Mouse (Mus musculus) thymus, postnatal 36 days (tissue): Measurements from ENCODE around the gene Art5.

Source experiments
- DNase-seq, 2 experiments: peaks; one replicate each; pipeline ENCODE4 v3.0.0; 2022; ENCODE audit warnings: mixed read lengths in 2 of 2

Art5 gene

GRCm38 (mm10) chr7:102109171-102109570 lies at the start of gene Art5:
Art5 (minus strand) TSS chr7:102109489.
- peak in 1 of 2 experiments; percentile 22 for DNase-seq

- no peak for DNase-seq
Measured at GRCm38 (mm10) chr7:102153691-102154090, 44.4 kb upstream of the Art5 start.

- DNase-seq: no peak
Measured at GRCm38 (mm10) chr7:102137898-102138297, 28.6 kb upstream of the Art5 start.

GRCm38 (mm10) chr7:102137464-102137863 lies 28.2 kb upstream of the Art5 start:
- peak; percentile 41 to 50 for DNase-seq

GRCm38 (mm10) chr7:102132395-102132794 lies 23.1 kb upstream of the Art5 start:
- no peak for DNase-seq

DNA sequence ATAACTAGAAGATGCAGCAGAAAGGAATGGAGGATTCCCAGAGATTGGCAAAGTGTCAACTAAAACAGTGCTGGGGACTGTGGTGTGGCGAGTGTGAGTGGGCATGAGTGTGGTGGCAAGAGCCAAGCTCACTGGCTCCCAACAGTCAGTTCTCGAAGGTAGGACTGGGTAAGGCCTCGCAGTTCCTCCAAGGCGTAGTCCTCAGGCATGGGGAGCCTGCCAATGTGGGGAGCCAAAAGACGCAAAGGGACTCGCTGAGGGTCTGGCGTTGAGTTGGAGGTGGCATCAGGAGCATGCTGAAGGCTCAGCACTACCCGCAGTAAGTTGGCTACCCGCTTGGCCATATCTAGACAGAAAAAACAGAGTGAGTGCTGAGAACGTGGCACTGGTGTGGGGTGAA lies 11.0 kb upstream of the Art5 start:
- no peak for DNase-seq

DNA sequence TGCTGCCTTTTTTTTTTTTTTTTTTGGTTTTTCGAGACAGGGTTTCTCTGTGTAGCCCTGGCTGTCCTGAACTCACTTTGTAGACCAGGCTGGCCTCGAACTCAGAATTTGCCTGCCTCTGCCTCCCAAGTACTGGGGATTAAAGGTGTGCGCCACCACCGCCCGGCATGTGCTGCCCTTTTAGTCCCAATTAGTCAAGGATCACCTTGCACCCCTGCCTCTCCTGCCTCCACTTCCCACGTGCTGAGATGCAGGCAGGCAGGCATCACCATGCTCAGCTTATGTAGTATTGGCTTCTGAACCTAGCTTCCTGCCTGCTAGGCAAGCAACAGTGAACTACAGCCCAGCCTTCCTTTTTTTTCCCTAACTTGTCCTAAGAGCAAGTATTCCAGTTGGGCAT lies 8.1 kb upstream of the Art5 start:
- DNase-seq: no peak

GRCm38 (mm10) chr7:102116579-102117331 lies 7.5 kb upstream of the Art5 start, which contains the start of gene Chrna10:
Chrna10 (minus strand) TSS chr7:102116828.
- no peak for DNase-seq

DNA sequence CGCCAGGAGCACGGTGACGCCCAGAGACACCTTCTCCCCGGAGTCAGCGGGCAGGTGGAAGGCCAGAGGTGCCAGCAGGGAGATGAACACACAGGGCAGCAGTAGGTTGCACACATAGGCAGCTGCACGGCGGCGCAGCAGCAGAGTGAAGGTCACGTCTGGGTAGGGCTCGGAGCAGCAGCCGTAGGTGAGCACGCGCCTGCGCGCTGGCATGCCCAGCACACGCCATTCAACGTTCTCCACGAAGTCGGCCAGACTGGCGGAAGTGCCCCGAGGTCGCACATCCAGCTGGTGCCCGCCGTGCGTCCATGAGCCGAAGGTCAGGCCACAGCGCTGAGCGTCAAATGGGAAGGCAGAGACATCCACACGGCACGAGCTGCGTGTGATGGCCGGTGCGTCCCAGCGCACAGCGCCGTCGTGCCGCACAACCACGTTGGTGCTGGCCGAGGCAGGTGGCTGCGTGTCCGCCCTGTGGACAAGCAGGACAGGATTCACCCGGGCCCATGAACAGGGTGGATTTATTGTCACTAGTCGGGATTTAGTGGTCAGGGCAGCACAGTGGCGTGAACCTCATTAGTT lies 4.0 kb upstream of the Art5 start:
- DNase-seq: no peak

- DNase-seq: no peak
Measured at GRCm38 (mm10) chr7:102109746-102110145, 457 bp upstream of the Art5 start.

- no peak for DNase-seq
Measured at GRCm38 (mm10) chr7:102108206-102108605, 1.1 kb downstream of the Art5 start.

- DNase-seq: peak; percentile 55 to 75
Measured at GRCm38 (mm10) chr7:102106700-102107141, 2.6 kb downstream of the Art5 start.

- no peak for DNase-seq
Measured at GRCm38 (mm10) chr7:102104126-102104525, 5.2 kb downstream of the Art5 start.

DNA sequence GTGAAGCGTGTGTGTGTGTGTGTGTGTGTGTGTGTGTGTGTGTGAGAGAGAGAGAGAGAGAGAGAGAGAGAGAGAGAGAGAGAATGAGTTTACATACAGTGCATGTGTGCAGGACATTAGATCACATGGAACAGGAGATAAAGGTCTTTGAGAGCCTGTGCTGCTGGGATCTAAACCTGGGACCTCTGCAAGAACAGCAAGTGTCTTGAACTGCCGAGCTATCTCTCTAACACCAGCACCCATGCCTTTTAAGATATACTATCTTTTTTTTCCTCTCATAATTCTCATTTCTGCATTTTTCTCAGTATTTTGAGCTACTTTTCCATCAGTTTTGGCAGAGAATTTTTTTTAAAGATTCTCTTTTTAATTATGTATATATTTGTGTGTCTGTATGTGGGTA lies 5.7 kb downstream of the Art5 start:
- DNase-seq: no peak

DNA sequence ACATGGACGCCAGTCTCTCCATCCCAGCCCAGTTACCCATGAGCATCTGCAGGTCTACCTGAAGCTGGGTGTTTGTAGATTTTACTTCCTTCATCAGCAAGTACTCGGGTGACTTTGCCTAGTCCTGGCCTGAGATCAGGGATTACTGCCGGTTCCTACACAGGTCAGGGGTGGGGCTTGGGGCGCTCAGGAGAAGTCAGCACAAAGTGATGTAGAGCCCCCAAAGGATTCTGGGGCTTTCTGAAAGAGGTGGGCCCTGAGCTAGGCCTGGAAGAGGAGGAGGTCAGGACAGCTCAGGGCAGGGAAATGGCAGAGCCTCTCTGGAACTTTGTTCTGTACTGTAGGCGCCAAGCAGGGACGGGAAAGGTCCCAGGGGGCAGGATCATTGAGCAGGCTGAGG lies 6.6 kb downstream of the Art5 start:
- no peak for DNase-seq

DNA sequence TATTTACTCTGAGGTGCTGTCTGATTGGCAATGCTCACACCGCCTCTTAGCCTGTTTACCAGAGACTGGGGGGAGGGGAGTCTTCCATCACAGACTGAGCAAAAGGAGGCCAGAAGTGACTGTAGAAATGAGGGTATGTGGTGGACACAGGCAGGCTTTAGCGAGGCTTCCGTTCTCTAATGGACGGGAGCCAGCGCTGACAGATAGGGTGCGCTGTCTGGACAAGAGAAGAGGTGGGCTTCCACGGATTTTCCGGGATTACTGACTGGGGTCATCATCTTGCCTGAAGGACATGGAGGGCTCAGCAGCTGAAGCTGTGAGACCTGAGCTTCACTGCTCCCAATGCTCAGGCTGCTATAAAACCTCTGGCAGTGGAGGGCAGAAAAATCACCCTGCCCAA lies 7.0 kb downstream of the Art5 start:
- DNase-seq: no peak

- no peak for DNase-seq
Measured at GRCm38 (mm10) chr7:102101487-102101886, 7.8 kb downstream of the Art5 start, which contains the start of gene Art1. Art1 (plus strand) TSS chr7:102101743.

GRCm38 (mm10) chr7:102100868-102101267 lies 8.4 kb downstream of the Art5 start:
- DNase-seq: no peak

- peak; percentile 51 to 58 for DNase-seq
Measured at GRCm38 (mm10) chr7:102099760-102100661, 9.3 kb downstream of the Art5 start.

DNA sequence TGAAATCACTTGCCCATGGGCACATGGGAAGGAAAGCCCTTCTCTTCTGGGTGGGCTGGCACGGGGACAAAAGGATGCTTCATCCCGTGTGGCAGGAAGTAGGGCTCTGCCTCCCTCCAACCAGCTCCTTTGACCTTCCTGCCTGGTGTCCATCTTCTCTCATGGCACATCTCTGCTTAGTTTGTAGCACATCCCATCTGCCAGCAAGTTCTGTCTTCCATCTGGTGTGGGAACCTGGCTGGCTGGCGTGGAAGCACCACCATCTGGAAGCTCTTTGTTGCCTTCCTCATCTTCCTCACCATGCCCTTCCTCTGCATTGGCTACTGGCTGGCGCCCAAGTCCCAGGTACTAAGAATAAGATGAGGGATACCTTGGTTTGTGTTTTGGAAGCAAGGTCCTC lies 22.0 kb downstream of the Art5 start:
- DNase-seq: no peak

GRCm38 (mm10) chr7:102084041-102084696 lies 25.1 kb downstream of the Art5 start:
- no peak for DNase-seq

GRCm38 (mm10) chr7:102082816-102083215 lies 26.5 kb downstream of the Art5 start, which contains the start of gene Trpc2:
Trpc2 (plus strand) TSS chr7:102083116.
- DNase-seq: no peak

DNA sequence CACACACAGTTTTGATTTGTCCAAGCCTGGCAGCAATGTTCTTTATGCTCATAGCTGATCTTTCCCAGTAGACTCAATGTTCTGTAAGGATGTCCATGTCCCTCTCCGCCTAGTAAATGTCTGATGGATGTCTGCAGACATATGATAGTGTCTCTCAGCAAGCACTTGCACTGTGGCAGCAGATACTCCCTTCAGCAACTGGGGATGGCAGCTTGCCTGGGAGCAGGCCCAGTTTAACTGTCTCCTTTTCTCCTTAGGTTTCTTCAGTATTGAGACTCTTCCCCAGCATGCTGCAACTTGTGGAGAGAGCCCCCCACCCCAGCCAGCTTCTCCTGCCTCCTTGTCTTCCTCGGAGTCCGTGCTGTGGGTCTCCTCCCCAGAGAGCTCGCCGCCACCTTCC lies 27.5 kb downstream of the Art5 start:
- DNase-seq: no peak
